Mouse (Mus musculus) thymus, postnatal 0 days (tissue): ENCODE data around the gene Mc3r. TPM values are rescaled to one million over a fixed set of nuclear protein-coding genes. Genes with fewer than 3 reads are reported as not detected.

Source experiments
- DNase-seq: peaks from one replicate; pipeline ENCODE4 v3.0.0-alpha.2; 2015; ENCODE audit warnings: low spot score
- polyA plus RNA-seq: library from polyadenylated mRNA; unstranded; fragments of >200 nt; fragmentation: Nextera tagmentation; extraction: Ambion mirVana; gene quantifications from 2 replicates; pipeline ENCODE4 v1.2.1, GENCODE M21; 2015

The Mc3r gene
- polyA plus RNA-seq, 1 experiment from 2014 or later, result not detected

DNA sequence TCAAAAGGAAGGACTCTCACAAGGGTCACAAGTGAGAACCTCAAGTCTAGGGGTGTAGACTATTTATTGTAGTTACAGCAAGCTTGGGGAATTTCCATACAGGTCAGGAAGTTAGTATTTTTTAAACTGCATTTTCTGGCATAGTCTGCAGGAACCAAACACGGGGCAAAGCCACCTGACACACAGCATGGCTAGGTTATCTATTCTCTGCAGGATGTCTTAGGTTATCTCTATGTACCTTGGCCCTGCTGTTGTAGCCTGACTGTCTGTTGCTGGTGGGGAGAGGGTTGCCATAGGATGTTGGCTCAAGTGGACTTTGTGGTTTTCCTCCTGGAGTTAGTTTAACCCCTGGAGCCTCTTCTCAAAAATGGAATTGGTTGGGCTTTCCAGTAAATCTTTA lies 49.8 kb downstream of the Mc3r start:
- DNase-seq, result no peak

DNA sequence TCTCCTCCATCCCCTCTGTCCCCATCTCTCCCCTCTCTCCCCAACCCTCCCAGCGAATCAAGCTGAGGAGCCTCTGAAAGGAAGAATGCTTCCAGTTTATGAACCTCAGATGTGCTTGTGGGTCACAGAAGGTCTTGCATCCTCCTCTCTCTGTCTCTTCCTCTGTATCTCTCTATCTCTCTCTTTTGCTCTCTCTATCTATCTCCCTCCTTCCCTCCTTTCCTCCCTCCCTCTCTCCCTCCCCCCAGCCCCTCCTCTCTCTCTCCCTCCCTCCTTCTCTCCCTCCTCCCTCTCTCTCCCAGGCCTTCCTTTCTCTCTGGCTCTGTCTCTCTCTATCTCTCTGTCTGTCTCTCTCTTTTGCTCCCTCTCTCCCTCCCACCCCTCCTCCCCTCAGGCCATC lies 50.2 kb downstream of the Mc3r start:
- no peak for DNase-seq

DNA sequence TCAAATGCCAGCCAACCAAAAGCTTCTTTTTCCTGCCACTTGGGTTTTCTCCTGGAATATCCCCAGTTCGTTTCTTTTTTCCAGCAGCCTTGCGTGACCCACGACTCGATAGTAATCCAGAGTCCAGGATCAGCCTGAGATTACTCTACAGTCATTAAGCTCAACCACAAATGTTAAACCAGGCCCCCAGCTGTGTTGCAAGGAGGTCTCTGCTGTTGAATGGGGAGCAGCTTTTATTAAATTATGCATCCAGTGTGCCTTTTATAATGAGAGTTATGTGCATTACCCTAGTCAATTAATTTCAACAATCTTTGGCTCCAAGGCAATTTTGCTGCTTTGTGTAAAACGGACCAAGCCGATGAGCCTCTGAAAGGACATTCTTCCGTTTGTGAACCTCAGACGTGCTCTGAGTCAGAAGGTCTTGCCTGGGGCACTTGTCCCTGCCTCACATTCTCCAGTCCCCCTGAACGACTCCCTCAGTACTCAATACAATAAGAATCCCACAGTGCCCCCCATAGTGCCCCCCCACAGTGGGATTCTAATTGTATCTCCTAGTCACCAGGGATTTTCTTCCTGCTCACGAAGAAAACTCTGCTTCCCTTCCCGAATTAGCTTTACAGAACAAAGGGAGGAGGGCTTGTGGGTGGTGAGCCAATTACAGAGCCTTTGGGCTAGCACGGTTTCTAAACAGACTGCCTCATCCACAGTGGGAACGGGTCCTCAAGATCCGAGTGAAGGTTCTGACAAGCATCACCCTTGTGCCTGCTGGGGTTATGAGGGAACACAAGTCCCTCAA lies 51.0 kb downstream of the Mc3r start:
- no peak for DNase-seq

Other genes starting within 250 kb of the Mc3r start
- 0.04 and 0.09 TPM in 2 replicates for gene Cbln4, start 205.0 kb upstream of the Mc3r start, polyA plus RNA-seq
- 4.9 and 5.1 TPM in 2 replicates for gene Fam210b, start 97.1 kb downstream of the Mc3r start, polyA plus RNA-seq
- 107 and 108 TPM in 2 replicates for gene Aurka, start 122.0 kb downstream of the Mc3r start, polyA plus RNA-seq
- gene Cstf1, start 122.2 kb downstream of the Mc3r start, polyA plus RNA-seq, result 48.5 and 55.2 TPM in 2 replicates
- gene Cass4, start 145.3 kb downstream of the Mc3r start, polyA plus RNA-seq, result 2.3 and 2.4 TPM in 2 replicates
- 132 and 144 TPM in 2 replicates for gene Rtf2, start 192.1 kb downstream of the Mc3r start, polyA plus RNA-seq
- 0.84 and 2.0 TPM in 2 replicates for gene Gcnt7, start 210.1 kb downstream of the Mc3r start, polyA plus RNA-seq
- 0.90 and 1.0 TPM in 2 replicates for gene Fam209, start 224.0 kb downstream of the Mc3r start, polyA plus RNA-seq